Mouse (Mus musculus) gastrocnemius, postnatal 36 days (tissue): ENCODE results near the gene Sox1. TPM values are rescaled to one million over a fixed set of nuclear protein-coding genes. Genes with fewer than 3 reads are reported as not detected.

Experiments used
- DNase-seq, 2 experiments: peaks; one replicate each; pipeline ENCODE4 v3.0.0; 2022
- intact Hi-C: fragments of 180-260 bp; cut with DNase I; formaldehyde crosslinking; loops from one replicate; pipeline ENCODE4 v1.15.1; 2025
- total RNA-seq, 2 experiments: library from RNA; stranded (reverse); gene quantifications; 2 replicates each; pipeline ENCODE4 v1.2.3; 2021

Sox1 gene
- total RNA-seq, 2 experiments from 2014 or later, result not detected

DNA sequence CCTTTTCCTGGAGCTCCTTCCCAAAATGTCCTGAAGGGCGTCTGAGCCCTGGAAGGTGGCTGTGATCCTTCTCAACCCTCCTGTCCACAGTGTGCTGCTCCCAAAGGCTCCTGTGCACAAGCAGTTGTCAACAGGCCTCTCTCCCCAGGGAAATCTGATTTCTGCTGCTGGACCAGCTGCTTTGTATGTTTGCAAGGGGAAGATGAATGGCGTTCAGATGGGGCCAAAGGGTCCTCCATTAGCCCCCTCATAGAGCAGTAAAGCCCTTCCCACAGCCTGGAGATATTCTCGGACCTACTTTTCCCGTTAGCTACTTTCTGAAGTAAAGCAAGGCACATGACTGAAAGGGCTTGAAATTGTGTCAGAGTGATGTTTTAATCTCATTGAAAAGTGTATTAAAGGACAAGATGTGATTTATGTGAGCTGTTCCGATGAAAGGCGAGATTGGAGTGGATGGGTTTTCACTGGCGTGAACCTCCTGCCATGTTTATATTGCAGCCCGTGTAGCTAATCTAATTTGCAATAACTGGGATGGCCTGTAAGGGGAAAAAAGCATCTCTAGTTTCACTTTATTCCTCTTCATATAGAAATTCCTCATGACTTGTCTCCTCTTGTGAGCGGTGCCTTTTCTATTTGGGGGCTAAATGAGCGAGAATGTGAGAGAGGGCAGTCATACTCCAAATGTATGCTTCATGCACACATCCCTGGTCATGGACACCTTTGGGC, 6.5 kb upstream of the Sox1 start:
- intact Hi-C loops, result no loop called here
- no peak for DNase-seq

DNA sequence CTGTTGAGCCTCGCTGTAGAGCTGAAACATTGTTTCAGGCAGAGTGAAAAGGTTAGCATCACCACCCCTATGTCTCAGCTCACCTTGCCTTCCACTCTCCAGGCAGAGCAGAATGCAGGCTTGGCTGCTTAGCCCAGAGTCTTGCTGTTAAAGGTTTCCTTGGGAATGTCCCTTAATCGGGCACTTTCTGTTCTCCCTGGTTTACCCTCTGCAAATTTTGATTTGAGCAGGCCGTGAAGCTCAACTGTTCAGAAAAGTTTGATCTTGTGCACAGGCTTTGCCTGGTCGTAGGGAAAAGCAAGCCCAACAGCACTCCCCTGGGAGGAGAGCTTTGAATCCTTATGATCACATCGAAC, 6.0 kb upstream of the Sox1 start:
- intact Hi-C loops, result no loop called here
- DNase-seq, result no peak

DNA sequence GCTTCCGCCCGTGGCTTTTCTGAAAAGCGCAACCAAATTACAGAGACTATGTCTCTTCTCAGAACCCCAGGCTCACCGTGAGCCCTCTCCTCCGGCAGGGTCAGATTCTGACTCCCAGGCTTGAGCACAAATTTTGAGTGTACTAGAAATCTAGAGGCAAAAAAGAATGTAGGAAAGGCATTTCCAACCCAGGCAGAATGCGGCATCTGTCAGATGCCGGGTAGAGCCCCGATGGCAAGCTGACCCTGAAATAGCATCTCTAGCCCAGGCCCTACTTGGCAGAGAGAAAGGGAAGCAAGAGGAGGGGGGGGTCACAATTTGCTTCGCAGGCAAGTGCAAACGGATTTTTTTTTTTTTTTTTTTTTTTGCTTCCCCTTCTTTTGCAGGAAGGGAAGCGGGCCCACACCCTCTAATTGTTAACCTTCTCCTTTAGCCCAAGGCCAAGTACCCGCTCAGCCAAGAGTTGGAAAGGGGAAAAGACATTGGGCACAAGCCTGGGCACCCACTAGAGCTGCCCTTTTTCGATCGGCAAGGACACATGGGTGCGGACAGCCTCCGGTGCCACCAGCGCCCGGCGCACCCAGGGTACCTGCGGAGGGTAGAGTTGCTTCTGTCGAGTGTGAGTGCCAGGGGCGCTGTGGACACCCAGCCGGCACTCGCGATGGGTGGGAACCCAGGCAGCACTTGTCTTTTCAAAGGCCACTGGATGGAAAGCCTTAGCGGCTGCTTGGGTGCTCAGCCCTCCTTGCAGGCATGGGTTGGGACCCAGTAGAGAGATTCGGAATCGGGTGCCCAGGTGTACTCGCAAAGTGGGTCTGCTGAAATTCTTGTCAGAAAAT, 5.1 kb upstream of the Sox1 start:
- DNase-seq, result no peak
- intact Hi-C loops, result no loop called here

DNA sequence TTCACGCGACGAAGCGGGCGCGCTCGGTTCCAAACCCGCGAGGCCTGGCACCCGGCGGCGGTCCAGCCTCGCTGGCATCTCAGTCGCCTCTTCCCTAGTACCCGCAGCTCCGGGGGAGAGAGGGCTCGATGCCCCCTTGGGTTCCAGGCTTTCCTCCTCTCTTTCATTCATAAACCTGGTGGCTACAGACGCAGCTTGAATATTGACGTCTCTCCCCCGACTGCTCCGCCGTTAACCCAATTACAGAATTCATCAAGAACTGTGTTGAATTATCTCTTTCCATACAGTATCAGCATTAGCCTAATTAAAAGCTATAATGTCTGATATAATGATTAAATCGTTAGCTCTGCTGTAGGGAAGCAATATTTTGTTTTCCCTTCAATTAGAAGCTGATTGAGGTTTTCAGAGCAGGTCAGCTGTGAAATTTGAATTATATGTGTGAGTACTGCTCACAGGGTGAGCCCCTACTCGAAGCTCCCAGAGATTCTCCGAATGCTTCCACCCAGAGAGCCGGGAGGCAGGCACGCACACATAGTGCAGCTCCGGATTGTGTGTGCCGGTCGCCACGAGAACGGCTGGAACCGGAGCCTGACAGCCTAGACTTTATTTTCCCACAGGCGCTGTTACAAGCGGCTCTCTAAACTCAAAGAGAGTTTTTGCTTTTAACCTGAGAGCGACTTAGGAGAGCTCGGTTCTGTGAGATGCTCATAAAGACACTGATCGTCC, 4.3 kb upstream of the Sox1 start:
- intact Hi-C loops, result no loop called here

DNA sequence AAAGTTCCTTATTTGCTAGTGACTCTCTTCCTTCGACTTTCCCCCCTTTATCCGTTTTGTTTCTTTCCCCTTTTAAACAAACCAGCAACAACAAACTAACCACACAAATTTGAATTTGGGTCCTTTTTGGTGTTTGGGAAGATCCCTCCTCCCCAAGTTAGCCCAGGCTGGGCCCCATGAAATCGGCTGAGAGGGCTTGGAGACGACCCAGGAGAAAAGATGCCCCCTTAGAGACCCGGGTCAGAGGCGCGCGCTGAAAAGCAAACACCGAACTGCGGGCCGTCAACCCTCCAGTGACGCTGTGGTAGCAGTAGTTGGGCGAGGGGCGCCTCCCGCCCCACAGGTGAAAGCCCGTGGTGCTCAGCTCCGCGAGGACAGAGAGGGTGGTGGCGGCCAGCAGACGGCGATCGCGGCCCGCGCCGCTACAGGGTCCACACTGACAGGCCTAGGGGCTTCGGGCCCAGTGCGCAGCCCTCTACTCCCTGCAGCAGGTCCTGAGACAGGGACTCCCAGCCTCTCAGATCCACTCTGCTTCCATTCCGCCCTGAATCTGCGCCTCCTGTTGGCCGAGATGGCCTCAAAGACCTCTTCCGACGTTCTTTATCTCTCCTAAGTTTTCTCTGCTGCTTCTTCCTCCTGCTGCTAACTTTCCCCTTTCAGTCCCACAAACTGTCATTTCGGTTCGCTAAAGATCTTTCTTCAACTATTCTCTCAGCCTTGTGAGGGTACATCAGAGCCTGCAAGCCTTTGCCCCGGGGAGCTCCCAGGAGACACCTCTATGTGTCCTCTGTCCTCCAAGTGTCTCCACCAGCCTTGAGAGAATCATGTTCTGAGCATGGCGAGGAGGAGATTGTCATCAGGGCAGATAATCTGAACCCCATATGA, 3.5 kb upstream of the Sox1 start:
- no peak for DNase-seq
- intact Hi-C loops, result no loop called here

More for the DNA sequence above, 4.3 kb upstream of the Sox1 start:
- DNase-seq, result no peak

DNA sequence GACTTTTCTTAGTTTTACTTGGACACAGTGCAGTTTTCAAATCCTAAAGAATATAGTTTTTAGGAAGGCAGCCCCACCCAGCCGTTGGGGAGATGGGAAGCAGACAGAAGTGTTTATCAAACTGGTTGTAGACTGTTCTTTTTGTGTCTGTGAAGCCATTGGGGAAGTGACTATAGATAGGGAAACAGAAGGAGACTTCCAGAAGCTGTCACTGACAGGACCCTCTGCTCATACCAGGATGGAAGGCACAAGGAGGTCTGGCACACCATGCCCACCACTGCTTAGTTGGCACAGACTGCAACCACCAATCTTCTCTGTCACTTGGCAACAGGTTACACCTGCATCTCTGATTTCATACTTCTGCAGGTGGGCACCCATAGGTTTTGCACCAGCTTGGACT, 2.3 kb upstream of the Sox1 start:
- DNase-seq, result no peak
- intact Hi-C loops, result no loop called here

DNA sequence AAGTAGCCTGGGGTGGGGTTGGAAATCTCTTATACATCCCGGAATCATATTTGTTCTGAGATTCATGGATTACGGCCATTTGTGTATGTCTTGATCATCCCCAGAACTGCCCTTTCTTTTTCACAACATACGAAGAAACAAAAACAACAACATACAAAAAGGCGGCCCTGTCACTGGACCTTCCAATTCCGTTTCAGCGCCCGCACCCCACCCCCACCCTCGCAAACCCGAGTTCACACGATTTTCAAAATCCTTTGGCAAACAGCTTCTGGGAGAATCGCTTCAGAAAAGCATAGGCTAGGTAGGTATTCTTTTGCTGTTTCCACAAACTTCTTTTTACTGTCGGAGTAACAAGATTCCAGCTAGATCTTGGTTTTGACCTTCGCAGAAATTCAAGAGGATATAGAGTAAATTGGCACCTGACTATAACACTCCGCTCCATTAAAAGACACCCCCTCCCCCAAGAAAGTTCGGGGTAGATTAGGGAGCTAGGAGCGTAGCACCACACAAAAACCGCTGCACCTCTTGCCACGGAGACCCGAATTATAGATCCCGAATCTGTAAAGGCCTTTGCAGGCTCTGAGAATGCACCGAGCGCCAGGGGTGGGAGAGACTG, 602 bp upstream of the Sox1 start:
- no peak for DNase-seq
- intact Hi-C loops, result no loop called here

DNA sequence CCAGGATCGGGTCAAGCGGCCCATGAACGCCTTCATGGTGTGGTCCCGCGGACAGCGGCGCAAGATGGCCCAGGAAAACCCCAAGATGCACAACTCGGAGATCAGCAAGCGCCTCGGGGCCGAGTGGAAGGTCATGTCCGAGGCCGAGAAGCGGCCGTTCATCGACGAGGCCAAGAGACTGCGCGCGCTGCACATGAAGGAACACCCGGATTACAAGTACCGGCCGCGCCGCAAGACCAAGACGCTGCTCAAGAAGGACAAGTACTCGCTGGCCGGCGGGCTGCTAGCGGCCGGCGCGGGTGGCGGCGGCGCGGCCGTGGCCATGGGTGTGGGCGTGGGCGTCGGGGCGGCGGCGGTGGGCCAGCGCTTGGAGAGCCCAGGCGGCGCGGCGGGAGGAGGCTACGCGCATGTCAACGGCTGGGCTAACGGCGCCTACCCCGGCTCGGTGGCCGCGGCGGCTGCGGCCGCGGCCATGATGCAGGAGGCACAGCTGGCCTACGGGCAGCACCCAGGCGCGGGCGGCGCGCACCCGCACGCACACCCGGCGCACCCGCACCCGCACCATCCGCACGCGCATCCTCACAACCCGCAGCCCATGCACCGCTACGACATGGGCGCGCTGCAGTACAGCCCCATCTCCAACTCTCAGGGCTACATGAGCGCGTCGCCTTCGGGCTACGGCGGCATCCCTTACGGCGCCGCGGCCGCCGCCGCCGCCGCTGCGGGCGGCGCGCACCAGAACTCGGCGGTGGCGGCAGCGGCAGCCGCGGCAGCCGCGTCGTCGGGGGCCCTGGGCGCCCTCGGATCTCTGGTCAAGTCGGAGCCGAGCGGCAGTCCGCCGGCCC, 1.6 kb downstream of the Sox1 start:
- DNase-seq, result no peak

DNA sequence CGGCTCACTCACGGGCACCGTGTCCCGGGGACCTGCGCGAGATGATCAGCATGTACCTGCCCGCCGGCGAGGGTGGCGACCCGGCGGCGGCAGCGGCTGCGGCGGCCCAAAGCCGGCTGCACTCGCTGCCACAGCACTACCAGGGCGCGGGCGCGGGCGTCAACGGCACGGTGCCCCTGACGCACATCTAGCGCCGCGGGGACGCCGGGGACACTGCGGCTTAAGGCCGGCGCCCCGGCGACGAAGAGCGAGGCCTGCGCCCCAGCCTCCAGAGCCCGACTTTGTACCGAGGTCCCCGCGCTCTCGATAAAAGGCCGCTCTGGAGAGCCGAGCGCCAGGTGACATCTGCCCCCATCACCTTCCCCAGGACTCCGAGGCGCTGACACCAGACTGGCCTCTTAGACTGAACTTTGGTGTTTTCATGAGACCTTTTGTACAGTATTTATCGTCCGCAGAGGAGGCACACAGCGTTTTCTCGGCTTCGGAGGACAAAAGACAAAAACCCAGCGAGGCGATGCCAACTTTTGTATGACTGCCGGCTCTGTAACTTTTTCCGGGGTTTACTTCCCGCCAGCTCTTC, 2.3 kb downstream of the Sox1 start:
- no peak for DNase-seq
- intact Hi-C loops, result loop anchor here (1.0 kb wide), 1 partner anchor 11 kb away; no protein-coding TSS in a partner anchor

More for the DNA sequence above, 1.6 kb downstream of the Sox1 start:
- intact Hi-C loops, result loop anchor here (1.0 kb wide), 1 partner anchor 10 kb away; no protein-coding TSS in a partner anchor

DNA sequence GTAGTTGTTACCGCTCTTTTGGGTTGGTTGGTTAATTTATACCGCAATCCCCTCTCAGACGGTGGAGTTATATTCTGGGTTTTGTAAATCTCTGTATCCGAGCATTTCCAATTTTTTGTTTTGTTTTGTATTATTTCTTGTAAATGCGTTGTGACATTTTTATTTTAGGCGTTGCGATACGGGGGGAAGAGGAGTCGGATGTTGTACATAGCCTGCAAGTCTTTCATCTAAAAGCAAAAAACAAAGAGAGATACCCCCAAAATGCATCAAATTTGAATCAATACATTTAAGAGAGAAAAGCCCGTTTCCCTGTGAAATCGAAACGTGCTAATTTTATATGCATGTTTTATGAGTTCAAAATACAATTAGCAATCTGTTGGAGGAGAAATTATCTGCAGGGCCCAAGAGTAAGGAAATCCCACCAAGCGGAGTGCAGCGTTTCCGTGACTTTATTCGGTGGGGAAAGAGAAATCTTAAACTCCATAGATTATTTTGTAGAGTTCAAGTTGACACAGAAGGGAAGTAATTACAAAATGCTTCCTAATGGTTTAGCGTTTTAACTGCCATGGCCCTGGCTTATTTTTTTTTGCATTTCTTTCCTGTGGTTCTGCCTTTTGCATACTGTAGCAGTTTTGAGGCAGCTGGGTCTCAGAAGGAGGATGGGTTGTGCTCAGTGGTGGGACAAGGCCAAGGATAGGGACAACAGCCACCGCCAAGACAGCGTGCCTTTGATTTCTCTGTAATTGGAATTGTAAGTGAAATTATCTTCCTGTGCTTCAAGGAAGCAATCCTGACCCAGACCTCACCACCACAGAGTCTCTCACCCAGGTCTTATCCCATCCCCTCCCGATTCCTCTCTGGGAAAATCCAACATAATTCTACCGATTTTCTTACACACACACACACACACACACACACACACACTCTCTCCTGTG, 3.2 kb downstream of the Sox1 start:
- intact Hi-C loops, result no loop called here

DNA sequence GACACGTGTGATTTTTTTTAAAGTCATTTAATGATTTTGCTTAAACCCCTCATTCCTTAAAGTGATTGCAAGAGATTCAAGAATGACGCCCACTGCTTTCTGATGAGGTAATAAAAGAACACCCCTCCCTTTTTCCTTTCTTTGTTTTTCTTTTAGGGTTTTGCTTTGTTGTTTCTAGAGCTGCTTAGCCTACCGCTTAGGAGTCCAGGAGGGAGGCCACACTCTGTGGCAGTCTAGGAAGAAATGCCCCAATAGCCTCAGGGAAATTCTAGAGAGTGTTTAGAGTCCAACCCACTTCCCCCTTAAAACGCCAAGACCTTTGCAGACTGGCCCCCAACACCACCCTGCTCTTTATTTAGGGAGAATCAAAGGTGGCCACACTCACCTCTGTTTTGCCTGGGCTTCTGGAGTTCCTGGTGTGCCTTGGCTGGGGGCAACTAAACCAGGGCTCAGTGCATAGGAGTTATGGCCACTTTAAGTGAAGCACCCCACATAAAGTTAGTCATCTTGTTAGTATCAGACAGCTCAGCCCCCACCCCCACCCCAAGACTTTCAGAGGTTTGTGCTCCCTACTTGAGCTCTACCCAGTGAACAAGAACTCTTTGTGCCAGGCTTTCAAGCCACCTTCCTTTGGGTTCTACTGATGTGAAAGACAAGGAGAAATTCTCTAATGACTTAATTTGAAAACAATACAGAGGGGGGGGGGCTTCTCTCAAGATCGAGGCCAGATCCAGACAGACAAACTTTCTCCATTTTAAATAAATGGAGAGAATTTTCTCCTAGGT, 4.5 kb downstream of the Sox1 start:
- intact Hi-C loops, result no loop called here

More for the DNA sequence above, 3.2 kb downstream of the Sox1 start:
- DNase-seq, result no peak

DNA sequence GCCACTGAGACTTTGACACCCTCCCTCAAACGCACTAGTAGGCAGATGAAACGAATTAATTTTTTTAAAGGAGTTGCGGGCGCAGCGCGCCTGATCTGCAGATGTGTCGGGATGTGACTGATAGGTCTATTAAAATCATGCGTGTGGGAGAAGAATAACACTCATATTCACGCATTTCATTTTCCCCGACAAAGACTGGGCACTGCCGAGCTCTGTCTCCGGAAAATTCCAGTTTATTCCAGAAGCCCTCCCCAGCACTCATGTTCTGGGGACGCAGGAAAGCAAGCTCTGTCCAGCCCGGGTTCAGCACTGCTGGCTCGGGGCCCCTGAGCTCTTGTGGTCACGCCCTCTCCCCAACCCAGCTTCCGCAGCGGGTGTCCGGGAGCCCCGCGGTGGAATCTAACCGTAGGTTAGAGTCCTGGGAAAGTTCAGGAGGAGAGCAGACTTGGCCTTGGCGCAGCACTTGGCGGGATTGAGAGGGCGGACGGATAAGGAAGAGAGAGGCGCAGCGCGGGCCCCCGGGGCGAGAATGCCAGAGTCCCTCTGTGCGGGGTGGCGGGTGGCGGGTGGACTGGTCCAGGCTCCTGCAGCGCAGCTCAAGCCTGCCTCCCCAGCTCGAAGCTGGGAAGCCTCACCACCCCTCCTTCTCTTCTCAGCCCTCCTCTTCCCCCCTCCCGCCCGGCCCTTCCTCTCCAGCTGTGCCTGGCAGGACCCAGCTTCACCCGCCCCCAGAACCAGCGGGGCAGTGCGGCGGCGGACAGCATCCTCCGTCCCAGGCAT, 5.7 kb downstream of the Sox1 start:
- no peak for DNase-seq
- intact Hi-C loops, result no loop called here

More for the DNA sequence above, 4.5 kb downstream of the Sox1 start:
- DNase-seq, result no peak

DNA sequence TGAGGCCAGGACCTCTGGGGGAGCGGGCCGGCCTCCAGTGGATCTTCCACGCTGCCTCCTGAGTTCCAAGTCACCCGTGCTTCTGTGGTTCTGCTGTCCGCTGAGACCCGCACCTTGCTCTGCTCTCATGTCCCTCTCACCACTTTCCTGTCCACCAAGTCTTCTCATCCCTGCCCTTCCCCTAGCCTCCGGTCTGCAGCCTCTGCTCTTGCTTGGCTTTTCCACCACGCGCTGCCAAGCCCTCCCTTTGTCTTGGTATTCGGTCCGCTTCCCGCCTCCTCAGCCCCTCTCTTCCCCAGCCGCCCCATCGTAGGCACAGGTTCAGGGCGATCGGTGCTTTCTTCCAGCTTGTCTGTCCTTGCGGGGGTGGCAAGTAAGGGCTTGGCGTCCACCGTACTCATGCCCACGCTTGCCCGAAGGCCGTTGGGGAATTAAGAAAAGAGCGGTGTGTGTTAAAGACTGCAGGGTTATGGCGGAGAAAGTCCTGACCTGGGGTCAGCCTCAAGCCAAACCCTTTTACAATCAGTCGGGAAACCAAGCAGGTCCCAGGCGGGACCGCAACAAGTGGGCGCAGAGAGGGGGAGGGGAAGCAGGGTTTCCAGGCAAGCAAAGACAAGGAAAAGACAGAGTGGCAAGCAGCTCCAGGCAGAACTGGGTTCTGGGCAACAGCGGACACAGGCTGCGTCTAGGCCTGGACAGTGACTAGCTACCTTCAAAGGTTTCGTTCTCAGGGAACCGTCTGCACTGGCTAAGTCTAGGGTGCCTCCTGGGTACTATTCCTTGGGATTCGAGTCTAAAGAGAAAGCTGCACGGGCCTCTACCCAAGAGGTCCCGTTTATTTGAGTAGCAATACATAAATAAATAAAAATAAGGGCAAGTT, 6.5 kb downstream of the Sox1 start:
- intact Hi-C loops, result no loop called here
- DNase-seq, result no peak

DNA sequence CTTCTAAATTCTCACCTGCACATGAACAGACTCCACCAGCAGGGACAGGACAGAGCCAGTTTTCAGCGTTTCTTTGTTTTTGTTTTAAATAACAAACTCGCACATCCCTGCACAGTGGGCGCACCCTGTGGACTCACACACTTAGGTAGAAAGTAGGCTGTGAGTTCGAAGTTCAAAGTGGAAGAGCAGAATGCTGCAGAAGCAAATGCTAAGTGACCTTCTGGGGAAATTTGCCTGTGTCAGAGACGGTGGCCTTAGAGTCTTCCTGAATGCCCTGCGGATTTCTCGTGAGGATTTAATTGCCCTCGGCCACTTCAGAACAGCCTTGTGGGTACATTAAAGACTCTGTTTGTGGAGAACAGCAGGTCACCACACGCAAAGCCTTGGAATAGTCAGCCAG, 7.6 kb downstream of the Sox1 start:
- intact Hi-C loops, result no loop called here
- DNase-seq, result no peak

DNA sequence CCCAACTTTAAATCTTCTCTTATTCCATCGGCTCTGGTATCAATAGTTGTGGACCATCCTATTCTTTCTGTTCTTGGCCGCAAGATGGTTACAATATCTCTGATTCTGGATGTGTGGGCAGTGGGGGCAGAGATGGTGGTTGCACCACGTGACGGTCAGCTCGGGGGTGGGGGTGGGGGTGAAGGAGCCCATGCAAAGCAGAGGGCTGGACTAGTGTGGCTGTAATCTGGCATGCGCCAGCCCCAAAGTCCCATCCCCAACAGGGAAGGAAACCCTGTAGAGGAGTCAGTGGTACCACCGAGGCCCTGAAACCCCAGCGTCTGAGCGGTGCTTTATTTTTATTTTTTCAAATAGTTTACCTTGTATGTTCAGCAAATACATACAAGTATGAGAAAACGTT, 12.9 kb downstream of the Sox1 start:
- intact Hi-C loops, result no loop called here

More for the DNA sequence above, 12.9 kb downstream of the Sox1 start:
- DNase-seq, result no peak
